Mouse (Mus musculus): Measurements from ENCODE around the gene Tmem81.
A peak's percentile ranks its signal among the peaks of the same experiment; 100 is the strongest.

The Tmem81 gene

DNA sequence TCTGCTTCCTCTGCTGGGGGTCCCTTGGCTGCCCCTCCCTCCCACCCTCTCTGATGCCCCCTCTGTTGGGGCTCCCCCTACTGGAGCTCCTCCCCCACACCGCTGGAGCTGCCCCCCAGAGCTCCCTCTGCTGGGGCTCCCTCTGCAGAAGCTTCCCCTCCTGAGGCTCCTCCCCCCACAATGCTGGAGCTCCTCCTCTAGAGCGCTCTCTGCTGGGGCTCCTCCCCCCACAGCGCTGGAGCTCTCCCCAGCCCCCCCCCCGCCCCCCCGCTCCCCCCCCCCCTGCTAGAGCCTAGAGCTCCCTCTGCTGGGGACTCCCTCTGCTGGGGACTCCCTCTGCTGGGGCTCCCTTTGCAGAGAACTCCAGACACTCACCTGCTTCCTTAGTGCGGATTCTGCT, 14.7 kb downstream of the Tmem81 start:
- DNase-seq = peak; percentile 53 to 62

DNA sequence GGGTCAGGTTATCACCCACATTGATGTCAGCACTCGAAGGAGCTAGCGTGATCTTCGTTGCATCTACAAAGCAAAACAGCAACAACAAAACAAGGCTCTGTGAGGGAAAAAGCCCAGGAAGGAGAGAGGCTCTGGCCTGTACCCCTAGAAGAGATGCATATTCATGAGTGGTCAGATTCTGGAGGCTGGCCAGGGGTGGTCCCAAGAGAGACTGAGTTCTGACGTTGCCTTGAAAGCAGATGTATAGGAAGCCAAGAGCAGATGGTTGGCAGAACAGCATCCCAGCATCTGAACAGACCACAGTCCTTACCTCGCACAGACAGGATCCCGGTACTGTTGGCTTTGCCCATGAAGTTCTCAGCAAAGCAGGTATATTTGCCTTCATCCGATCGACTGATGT, 17.0 kb downstream of the Tmem81 start:
- no peak for DNase-seq

DNA sequence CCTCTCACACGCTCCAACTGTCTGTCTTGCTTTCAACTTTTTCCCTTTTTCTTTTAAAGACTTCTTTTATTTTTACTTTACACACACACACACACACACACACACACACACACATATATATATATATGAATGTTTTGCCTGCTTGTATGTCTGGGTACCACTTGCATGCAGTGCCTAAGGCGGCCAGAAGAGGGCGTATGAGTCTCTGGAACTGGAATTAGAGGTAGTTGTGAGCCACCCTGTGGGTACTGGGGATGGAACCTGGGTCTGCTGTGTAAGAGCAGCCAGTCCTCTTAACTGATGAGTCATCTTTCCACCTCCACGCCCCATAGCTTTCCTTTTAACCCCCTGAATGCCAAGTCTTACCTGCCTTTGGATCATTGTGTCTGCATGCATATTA, 17.9 kb downstream of the Tmem81 start:
- DNase-seq = peak in 1 of 2 experiments; percentile 39

DNA sequence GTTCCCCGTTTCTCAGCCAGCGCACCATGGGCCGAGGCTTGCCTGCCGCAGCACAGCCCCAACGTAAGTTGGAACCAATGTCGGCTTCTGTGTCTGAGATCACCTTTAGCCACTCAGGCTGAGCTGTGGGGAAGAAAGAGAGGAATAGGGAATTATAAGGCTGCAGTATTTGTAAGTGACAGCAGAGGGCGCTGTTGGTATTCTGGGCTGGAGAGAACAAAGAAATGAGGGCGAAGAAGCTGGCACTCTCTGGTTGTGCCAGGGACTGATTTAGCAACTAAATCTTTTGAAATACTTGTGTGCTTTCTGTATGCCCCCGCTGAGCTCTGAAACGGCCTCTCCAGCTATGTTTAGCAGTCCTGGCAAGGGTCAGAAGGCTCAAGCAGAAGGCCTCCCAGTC, 19.8 kb downstream of the Tmem81 start:
- peak; percentile 23 to 67 for DNase-seq

DNA sequence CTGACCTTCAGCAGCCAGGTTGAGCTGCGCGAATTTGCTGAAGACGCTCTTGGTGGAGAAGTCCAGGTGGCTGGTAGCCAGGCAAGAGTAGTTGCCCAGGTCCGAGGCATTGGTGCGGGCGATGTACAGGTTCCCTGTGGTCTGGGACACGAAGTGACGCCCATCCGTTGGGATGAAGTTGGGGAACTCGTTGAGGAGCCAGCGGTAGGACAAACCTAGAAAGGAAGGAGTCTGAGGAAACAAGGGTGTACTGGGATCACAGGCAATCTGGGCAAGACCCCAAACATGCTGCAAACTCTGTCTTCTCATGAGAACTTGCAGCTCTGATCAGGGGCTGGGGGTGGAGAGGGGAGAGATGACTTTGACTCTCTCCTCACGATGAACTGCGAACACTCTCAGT, 22.0 kb downstream of the Tmem81 start:
- DNase-seq = no peak

DNA sequence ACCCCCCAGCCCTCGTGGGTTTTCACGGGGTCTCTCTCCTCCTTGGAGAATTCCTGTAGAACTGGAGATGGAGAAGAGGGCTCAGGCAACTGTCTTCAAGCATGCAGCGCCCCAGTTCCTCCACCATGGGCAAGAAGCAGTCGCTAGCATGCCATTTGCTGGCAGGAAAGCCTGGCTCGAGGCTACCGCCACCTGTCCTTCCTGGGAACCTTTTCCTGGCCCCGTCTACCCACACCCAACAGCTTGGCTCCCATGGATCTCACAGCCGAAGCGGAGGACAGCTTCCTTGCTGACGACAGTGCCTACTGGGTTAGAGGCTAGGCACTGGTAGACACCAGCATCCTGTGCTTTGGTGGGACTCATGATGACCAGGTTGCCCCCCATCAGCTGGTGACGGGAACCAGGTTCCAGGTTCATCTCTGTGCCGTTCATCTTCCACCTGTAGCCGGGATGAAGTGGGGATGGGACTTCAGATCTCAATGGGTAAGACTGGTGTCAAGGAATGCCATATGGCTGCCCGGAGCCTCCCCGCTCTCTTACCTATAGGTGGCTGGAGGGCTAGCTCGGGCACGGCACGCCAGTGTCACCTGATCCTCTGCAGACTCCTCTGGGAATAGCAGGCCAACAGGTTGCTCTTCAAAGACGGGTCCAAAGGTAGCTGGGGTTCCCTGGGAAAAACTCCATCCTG, 22.8 kb downstream of the Tmem81 start:
- DNase-seq = no peak

DNA sequence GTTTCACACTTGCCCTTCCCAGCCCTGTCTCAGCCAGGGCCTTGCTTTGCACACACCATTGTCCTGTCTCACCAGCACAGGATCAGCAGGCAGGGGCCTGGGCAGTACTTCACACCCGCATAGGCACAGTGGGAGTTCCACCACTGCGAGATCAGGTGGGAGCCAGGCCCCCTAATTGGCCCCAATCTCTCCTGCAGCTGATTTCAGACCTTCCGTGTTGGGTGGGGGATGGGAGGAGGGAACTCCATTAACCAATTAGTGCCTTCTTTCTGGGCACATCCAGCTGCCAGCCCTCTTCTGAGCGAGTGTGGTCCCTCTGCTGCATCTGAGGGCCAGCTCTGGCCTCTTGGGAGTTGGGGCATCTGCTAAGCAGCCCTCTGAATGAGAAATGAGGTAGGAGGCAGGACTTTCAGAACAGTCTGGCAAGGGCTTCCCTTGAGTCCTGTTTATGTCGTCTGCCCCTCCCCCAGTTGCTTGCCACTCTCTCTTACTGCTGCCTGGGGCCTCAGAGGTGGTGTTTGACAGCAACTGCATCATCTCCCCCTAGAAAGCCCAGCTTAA, 24.7 kb downstream of the Tmem81 start:
- DNase-seq = no peak

DNA sequence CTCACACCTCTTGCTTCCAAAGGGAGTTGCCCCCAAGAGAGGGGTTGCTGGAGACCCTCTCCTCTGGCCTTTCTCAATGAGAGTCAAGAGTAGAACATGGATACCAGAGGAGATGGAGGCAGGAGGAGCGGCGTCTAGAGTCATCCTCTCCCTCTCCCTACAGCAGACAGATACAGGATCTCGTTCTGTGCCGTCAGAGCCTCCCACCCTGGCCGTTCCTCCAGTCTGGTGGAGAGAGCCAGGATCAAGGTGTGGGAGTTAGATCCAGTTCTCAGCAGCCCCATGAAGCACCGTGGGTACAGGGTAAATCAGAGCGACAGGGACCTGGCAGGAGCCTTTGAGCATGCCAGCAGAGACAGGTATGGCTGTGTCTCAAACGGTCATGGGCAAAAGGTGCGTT, 26.5 kb downstream of the Tmem81 start:
- no peak for DNase-seq

DNA sequence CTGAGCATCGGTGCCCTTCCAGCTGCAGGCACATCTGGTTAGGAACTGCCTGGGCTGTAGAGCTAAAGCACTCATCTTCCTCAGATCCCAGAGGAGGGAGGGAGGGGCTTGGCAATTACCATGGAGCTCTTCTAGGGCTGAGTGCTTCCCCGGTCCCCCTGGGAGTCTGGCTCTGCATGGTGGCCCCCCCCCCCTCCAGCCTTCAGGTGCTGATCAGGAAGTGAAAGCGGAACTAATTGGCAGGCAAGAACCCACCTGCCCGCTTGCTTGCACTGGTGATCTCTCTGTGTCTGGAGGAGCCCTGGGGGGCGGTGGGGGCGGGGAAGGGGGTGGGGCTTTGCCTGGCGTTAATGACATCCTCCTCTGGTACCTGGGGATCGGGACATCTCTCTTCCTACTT, 27.8 kb downstream of the Tmem81 start:
- DNase-seq = no peak

DNA sequence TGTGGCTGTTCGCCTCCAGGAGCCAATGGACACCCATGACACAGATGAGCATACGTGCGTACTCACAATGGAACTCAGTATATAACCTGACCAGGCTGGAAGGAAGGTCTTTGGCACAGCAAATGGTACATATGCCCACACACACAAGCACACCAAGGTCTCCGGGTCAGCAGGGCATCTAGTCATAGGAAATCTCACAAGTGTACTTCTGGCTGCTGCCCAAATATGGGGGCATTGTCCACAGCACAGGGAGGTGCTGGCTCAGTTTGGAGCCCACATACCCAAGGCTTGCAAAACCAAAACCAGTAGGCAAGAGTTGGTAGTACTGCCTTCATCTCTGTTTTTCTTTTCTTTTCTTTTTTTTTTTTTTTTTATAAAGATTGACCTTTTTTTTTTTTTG, 29.5 kb downstream of the Tmem81 start:
- no peak for DNase-seq

DNA sequence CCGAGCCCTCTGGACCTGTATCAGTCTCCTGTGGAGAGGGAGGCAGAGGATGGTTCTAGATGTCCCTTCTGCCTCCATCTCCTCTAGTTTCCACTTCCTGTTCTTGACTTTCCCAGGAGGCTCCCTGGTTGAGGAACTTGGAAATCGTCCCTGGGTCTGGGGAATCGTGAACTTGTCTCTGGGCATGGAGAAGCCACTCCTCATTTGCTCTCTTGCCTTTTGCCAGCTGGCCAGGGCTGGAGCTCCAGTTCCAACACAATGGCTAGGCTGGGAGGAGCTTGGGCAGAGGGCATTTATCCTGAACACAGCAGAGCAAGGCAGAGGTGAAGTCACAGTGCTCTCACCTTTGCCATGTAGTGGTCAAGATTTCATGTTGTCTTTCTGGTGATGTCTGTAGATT, 30.4 kb downstream of the Tmem81 start:
- no peak for DNase-seq

DNA sequence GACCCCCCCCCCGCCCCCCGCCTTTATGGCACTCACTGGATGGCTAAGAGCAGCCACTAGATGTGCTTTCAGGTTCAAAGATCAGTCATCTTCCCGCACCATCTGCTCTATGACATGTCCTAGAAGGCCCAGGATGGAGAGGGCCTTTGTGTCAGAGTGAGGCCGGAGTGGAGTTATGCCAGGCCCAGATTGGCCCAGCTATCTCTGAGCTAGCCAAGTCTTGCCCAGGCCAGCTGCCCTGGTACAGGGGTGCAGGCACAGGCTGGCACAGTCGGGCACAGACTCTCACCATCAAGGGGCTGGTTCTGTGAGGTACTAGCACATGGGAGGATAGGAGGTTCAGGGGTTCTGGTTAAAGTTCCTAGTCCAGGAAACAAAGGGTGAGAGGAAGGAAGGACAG, 31.7 kb downstream of the Tmem81 start:
- DNase-seq = no peak

DNA sequence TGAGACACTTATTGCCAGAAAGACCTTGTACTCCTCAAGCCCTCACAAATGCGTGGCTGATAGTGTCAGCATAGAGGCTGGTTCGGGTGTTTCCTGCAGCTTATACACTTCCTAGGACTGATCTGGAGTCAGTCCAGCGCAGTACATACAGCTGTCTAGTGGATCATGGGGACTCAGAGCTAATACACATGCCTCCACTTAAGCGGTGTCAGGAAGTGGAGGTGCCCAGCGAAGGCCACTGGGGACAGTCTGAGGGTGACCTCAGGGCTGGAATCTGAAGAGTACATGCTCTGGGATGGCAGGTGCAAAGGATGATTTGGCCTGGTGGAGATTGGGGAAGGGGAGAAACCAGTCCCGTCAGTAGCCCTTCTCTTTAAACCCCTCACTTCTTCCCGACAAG, 34.7 kb downstream of the Tmem81 start:
- DNase-seq = no peak

DNA sequence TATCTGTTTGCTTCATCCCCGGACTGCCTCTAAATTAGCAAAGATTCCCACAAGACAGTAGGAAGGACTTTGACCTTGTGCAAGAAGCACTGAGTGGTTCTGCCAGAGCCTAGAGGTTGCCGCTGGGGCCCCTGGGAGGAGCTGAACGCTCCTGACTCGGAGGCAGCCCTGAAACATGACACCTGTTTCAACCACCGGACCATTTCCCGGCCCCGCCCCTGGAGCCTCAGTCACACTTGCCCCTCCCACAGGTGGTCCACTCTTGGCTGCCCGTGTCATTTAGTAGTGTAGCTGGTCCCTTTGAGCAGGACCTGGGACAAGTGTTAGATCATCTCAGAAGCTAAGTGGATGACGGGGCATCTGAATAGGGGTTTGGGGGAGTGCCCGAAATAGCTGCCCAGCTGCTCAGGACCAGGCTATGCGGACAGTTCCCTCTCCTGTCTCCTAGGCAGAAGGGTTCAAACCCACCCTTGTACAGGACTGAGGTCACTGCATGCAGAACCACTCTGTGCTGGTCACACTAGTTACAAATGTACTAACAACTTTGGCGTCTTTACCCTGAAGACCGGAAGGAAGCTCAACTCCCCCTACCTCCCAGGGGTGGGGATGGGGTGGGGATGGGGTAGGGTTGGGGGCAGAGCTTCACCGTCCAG, 35.3 kb downstream of the Tmem81 start:
- DNase-seq = no peak

DNA sequence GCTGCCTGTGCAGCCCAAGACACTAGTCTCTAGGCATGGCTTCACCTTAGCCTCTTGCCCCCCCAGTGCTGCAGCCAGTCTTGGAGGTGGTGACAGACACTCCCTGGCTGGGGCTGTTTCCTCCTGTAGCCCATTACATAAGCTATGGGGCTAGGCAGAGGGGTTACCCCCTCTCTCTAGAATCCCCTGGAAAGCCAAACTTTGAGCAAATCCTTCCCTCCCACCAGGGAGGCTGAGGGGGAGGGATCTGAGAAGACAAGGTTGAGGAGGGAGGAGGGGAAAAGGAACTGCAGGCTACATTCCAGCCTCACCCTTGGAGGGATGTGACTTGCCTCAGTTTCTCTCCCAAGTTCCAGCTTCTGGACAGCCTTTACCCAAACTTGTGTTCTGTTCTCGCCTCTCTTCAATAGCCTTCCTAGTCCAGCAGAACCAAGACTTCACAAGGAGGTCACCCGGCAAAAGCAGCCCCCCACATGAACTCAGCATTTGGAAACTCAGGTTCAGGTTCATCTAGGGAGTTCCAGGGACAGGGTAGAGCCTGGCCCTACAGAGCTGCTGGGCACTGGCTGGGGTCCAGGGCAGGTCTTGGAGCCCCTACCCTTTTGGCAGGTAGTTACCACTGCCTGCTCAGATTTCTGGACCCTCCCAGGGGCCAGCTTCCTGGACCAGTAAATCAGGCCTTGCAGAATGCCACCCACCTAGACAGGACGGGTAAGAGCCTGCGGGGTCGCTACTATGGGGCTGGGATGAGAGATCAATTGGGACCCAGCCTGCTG, 36.0 kb downstream of the Tmem81 start:
- DNase-seq = no peak

DNA sequence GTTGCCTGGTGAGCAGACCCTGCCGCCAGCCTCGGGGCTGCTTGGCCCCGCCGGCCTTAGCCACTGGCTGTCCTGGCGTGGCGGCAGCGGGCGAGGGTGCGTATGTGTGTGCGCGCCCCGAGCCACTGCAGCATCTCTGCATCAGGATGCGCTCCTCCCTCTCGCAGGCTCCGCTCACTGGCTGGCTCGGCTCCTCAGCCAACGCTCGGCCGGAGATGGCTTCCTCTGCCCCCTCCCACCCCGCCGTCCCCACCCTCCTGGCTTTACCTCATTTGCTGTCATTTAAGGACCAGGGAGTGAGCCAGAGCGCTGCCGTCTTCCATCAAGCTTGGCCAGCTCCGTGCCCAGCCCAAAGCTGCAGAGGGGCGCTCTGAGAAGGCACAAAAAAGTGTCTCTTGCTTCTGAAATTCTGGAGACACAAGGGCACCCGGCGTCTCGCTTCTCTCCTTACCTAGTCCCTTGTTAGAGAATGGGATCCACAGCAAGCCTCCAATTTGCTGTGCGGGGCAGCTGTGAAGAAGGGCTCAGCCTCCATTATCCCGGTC, 36.8 kb downstream of the Tmem81 start, which contains the start of gene Cntn2:
Gene Cntn2 (minus strand): TSS at position 495 of the 545 bp plus-strand sequence.
- DNase-seq = no peak

DNA sequence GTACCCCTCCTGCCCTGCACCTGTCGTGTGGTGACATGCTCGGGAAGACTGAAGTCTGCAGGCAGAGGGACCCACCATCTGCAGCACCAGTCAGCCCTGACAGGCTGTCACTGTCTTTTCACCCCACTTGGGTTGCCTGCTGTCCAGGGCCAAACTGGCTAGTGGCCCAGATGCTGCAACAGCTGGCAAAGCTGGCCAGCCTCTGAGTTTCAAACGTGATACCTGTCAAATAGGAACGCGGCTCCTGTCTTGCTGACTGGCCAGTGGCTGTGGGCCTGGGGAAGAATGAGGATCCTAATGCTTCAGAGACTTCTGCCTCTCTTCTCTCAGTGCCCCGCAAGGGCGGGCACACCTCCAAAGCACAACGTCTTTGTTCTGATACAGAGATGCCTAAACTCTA, 37.8 kb downstream of the Tmem81 start:
- DNase-seq = no peak

DNA sequence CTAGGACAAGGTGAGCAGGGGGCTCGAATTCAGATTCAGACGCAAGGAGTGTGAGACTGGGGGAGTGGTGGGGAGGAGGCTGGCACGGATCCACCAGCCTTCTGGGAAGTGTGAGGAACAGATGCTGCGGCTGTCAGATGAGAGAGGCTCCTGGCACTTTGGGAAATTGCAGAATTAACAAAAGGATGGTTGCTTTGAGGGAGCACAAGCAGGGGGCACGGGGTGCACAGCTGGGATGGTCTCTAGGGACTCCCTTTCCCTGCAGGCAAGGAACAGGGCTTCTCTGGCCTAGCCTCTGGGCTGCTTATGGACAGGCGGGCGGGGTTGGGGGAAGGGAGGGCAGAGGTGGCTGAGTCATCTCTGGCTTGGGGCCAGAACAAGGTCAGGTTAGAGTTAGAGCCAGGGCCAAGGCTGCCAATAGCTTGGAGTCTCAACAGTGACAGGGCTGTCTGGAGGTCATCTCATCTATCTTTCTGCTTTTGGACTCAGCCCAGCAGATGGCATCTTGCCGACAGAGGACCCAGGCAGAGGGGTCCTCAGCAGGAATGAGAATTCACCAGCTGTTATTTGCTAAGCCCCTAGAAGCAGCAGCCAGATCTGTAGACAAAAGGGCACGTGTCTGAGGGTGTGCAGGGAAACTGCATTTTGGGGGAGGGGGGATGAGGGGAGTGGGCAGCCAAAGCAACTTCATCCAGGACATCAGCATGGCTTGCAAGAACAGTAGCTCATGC, 52.0 kb downstream of the Tmem81 start:
- DNase-seq = peak; percentile 39 to 45

All from kidney, adult 8-10 months (tissue).